Mouse (Mus musculus) A20 (cell line): ENCODE measurements around the gene Arl4a.

Experiments
- DNase-seq: peaks from one replicate; pipeline ENCODE4 v3.0.0-alpha.2; 2011; ENCODE audit warnings: low read depth, low spot score

Arl4a gene

DNA sequence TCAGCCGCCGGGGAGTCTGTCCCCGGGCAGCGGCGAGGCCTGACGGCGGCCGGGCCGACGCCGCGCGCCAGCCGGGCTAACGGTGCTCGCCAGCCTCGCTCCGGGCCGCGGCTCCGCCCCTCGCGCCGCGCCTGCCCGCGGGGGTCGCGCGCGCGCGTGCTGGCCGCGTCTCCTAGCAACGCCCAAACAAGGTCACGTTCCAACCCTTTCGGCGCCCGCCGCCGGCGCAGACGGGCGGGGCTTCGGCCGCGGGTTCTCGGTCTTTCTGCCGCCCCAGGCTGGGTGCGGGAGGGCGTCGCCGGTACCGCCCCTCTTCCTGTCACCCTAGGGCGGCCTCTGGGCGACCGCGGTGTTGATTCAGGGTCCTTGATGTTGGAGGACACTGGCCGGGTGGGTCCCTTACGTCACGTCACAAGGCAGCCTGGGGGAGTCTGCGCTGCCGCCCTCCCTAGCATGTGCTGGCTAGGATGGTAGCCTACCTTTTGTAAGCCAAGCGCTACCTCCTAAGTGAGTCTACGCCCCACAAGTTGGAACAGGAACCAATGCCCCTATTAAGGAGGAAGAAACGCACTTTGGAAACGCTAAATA is at the start of gene Arl4a:
Gene Arl4a, minus strand, starts transcription at position 150 of the 588 bp plus-strand sequence.
- peak; percentile 95 for DNase-seq

DNA sequence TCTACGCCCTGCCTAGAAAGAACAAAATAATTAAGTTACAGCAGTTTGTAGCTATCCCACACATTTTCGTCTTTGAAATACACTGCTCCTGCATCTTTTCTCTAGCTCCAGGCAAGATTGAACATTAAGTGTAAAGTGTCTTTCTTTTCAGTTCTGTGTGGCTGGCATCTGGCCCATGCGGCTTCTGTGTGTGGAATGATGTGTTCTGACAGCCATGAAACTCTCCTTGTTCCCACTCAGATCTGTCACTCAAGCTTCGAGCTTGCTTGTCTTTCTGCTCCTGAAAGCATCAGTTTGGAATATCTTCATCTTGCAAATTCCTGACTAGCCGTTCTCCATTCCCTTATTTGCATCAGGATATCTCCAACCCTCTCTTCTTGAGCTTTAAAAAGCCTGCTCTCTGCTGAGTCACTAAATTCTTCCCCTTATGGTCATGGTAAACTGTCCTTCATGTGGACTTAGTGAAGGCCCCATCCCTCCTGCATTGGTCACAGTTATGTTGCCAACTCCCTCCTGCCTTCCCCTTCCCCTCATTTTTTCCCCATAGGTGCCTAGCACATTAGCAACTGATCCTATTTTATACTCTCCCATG is 48.0 kb upstream of the Arl4a start:
- DNase-seq: no peak

DNA sequence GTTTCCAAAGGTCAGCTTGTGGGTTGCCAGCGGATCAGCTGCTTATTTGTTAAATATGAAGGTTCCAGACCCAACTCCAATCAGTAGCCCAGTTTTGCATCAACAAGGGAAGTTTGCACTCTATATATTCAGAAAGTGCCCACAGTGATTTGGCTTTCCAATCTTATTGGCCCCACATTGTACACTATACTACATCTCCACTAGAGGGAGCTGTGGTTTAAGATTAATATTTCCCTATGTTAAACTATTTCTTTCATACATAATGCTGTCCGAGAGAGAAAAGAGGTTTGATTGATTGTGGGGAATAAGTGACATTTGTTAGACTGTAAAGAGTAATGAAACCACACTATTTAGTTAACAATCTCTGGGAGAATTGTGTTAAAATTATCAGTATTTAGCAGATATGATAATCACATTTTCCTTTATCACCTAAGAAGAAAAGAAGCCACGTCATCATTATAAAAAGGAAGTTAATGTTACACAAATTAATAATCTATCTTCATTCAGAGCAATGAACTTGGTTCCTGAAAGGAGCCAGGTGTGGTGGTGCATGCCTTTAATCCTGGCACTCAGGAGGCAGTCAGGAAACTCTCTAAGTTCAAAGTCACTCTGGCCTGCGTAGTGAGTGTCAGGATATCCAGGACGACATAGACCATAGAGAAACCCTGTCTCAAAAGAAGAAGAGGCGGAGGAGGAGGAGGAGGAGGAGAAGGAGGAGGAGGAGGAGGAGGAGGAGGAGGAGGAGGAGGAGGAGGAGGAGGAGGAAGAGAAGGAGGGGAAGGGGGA is 44.8 kb upstream of the Arl4a start:
- peak; percentile 46 for DNase-seq

DNA sequence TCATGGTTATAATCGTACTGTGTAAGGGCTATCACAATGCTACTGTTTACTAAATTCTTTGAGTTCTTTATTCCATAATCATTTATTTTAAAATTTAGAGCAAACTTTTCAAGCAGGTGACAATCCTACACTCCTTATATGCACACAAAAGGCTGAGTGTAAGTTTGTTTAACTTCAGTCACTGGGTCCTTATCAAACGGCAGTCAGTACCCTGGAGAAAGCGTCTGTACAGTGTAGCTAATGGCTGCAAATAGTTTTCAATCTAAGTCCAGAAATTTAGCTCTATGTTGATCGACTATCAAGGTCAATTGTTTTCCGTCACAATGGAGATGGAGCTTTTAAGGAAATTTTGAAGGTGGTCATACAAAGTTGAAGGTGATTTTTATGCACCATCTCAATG is 44.2 kb upstream of the Arl4a start:
- DNase-seq: no peak

DNA sequence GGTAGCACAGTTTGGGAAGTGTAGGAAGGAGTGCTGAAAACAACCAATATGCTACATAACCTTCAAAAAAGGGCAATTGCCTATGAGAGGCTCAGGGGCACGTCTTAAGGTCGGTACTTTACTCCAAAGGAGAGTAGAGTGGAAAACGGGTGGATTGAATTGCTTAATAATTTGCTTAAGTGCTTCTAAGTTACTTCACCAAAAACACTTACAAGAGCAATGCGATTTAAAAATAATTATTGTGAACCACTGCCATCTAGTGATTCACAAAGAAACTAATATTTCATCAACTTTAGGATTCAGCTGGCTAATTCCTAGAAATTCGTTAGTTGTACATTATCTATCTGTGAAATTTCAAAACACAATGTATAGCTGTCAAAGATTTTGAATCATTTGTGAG is 35.8 kb upstream of the Arl4a start:
- DNase-seq: peak; percentile 38

DNA sequence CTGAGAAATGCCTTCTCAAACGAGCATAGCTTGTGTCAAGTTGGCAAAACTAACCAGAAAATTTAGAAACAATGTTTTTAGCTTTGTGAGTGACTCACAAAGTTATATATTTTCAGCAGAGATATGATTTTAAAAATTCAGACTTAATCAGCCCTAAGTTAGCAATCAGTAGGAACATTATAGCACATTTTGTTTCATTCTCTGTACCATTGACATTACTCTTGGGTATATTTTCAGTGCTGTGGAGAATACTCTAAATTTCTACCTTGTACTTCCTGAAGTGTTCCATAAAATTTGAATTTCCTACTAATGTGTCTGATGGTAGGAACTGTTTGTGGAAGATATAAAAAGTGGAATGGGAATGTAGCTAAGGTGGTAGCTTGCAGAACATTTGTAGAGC is 9.2 kb upstream of the Arl4a start:
- DNase-seq: no peak

DNA sequence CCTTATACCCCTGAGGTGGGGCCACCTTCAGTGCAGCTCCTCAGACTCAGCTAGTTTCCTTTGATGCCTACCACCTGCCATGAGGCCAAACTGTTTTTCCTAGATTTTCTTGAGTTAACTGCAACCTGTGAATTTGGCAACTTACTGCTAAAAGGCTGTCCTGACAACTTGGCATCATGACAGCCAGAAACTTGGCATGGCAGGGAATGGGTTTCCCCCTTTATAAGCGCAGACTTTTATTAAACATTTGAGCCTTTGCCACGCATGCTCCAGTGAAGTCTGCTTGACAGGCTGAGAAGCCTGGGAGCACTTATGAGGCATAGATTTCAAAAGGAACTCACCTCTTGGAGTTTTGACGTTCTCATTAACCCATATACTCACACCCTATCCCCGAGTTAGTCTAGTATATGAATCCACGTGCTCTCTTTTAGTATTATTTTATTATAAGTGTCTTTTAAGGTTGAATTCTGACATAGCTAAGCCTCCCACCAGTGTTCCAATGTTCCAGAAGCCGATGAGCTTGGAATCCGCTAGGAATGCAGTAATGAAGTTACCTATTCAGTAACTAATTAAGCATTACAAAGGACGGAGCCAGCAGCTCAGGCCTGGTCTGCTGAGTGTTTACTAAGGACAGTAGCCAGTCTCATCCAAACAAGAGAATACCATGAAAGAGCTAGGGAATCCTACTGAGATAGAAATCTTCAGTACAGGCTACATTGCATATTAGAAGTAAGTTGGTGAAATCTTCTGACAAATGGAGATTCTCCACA is 6.2 kb upstream of the Arl4a start:
- no peak for DNase-seq

DNA sequence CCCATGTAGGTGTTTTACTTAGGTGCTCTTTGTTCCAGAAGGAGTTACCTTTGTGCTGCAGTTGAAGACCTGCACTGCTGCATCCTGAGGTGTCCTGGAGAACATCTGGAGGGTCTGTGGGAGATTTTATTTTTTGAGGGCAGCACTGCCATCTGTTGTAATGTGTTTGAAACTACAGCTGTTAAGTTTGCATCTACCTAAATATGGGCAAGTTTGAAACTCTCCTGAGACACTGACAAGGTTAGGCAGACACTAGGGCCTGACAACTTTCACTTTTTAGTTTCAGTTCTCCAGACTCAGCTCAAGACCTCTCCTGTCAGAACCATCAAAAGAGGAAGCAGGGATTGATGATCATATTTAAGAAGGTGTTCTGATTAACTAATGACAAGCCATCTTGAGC is 2.2 kb upstream of the Arl4a start:
- DNase-seq: peak; percentile 87

DNA sequence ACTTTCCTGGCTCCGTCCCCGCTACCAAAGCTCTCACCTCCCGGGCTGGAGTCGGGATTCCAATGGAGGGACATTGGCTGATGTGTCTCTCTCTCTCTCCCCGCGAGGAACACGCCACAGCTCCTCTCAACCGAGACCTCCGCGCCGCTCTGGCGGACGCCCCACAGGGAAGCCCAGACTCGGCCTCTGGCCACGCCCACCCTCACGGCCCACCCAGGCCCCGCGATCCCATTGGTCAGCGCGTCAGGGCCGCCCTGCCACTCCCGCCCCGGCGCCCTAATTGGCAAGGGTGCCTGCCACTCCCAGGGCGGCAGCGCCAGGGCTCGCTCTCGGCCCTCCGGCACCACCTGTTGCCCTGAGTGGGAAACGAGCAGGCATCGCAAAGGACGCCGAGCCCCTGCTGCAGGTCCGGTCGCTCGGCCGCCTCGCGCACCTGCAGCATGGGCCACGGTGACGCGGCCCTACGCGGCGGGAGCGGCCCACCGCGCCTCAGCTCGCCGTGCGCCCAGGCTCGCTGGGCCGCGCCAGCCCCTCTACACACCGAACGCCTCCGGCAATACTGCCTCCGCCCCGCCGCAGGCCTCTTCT is 505 bp downstream of the Arl4a start:
- peak; percentile 97 for DNase-seq

DNA sequence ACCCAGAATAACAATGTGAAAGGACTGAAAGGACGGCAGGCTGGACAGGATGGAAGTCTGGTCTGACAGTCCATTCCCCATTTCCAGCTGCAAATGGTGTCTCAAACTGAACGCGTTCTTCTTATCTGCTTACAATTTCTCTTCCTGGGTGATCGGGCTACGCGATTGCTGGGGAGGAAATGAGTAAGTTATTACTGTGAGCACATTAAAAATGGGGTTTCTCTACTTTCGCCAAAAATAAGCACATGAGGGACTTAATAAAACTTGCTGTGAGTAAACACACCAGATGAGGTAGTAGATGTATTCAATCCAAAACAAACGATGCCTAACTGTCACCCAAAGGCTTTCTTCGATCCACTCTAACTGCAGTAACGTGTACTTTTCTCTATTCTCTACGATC is 1.2 kb downstream of the Arl4a start:
- peak; percentile 68 for DNase-seq

DNA sequence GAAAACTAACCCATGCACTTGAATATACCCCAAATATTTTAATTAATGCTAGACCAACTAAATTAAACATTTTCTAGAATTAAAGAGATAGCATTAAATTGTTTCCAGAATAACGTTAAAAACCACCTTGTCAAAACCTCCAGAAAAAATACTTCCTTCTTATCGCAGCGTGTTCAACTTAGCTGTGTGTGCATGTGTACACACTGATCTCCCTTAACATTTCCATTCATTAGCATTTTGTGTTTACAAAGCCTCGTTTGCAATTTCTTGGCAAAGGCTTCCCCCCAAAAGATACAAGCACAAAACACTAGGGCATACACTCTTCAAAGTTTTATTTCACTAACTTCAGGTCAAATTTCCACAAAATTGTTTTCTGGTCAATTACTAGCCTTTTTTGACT is 2.3 kb downstream of the Arl4a start:
- no peak for DNase-seq

DNA sequence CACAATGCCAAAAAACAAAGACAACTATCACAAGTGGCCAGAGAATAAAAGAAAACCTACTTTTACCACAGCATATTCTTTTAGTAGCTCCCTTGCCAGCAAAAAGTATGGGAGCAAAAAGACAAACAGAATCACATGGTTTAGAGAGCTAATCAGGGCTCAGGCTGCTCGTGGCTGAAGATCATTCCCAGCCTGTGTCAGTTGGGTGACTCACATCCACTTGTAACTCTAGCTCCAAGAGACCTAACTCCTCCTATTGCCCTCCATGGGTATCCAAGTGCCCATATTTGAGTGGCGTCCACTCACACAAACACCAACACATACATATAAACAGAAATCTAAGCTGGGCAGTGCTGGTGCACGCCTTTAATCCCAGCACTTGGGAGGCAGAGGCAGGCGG is 8.6 kb downstream of the Arl4a start:
- DNase-seq: no peak

DNA sequence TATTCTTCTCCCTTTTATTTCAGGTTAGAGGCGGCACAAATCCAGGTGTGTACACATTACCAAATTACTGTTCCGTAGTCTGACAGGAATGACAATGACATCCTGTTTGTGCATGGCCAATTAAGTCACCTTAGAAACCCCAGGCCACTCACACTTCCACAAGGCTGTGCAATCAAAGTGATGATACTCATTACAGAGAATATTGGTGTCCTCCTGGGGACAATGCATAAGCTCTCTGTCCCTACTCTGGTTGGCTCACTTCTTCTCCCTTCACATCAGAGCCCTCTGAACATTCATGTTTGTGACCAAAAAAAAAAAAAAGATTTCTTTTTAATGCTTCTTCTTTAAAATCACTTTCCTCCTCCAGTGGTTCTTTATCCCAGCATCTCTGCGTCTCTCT is 10.0 kb downstream of the Arl4a start:
- DNase-seq: no peak

DNA sequence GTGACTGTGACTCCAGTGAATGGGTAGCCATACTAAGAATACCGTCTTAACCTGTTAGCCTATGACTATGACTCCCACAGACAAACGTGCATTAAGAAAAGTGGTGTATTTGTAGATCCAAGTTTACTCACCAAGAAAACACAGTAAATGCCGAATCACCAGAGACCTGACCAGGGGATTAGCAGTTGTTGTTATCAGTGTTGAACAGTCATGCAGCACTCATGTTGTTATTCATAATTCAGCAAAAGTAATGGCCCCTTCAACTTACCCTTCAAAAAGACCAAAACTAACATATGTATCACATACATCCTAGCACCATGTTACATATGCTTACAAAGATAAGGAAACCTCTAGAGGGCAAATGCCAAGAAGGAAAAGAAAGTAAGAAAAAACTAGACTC is 10.4 kb downstream of the Arl4a start:
- DNase-seq: no peak

DNA sequence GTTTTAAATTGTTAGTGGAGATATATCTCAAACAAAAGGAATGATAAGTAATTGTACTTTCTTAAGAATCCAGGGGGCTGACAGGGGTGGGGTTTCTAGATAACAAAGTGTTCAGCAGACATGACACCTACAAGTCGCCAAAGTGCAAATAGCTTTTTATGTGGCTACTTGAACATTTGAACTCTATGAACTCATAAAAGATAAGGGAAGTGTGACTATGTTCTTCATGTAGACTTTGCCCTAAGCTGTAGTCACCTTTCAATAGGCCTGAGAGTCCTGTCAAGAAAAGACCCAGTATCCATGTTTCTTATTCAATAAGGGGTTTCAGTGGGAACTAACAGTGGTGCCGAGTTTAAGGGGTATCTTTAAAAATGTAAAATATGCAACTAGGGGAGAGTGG is 13.9 kb downstream of the Arl4a start:
- no peak for DNase-seq

DNA sequence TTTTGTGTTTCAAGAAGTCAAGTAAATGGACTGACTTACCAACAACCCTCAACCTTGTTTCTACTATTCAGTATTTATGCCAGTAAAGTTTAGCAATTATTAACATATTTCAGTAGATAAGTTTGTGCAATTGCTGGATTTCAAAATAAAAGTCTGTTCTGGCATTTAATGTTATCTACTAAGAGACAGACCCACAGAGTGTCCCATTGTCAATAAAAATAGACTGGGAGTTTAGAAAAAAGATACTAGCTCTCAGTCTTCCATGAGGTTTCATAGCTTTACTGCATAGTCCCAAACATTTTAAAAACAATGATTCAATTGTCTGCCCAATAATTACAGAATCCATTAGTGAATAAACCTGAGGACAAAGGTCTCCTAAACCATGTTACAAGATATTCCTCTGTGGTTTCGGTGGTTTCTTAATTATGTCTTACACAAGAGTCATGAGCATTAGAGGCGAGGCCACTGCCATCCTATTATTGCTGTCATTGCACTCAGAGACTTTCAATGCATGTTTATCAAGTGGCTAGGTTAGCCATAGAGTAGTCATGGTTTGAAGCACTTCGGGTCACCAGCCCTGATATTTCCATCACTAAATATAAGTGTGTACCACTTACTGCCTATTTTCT is 14.7 kb downstream of the Arl4a start:
- DNase-seq: no peak

DNA sequence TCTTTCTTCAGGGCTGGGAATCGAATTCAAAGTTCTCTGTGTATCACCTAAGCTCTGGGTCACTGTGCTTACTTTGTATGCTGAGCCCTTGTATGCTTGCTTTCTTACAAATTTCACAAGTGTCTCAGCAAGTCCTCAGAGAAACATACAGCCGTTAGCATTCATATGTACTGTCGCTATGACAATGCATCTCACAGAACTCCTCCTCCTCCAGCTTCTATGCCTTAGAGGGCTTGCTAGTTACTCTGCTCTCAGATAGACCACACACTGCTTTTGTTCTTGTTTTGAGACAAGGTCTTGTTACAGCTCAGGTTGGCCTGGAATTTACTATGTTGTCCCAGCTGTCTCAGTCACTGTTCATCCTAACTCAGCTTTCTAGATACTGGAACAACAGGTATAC is 15.5 kb downstream of the Arl4a start:
- no peak for DNase-seq

DNA sequence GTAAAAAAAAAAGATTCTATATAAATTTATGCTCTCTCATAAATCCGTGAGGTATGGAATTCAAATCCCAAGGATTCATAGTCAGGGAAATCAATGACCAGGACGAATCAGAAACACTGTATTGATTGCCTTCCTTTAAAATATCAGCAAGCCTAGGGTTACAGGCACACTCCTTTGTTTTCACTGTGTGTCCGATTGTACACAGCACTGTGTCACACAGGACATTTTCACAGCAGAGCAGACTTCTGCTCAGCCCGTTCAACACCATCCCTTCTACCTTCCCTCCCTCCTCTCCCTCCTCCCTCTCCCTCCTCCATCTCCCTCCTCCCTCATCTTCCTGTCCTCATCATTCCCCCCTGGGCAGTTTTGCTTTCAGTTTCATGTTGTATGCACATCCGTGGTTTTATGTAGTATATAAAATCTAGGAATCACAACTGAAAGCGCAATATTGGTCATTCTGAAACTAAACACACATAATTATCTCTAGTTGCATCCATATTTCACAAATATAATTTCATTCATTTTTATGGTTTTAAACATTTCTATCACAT is 19.8 kb downstream of the Arl4a start:
- DNase-seq: no peak

DNA sequence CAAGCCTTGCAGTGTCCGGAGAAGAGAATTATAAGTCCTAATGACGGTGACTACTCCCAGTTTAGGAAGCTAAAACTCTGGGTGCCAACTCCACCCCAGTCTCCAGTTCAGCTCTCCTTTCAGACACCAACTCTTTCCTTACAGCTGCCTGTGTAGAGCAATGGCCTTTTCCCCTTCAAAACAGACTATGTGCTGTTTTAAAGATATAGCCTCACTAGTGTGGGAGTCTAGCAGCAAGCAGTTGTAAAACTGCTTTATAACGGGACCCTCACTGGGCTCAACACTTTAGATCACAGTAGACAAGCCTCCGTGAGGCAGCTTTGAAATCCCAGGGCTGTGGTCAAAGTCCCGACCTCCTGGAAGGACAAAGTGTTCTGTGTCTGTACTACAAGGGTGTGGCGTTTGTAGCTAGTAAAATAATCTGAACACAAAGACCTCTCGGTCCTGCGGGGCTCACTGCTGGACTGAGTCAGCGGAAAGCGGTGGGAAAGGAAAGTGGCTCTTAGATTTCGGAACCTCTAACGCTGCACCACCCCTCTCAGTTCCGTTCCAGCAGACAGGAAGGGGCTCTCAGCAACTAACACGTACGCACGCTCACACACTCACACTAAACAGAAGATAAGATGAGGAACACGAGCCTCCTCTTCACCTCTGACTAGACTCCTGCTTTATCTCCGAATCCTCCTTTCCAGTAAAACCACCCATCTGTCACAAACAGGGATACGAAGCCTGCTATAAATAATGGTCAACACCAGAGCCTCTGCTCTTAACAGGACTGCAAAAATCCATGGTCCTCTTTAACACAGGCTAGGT is 21.0 kb downstream of the Arl4a start:
- DNase-seq: no peak

DNA sequence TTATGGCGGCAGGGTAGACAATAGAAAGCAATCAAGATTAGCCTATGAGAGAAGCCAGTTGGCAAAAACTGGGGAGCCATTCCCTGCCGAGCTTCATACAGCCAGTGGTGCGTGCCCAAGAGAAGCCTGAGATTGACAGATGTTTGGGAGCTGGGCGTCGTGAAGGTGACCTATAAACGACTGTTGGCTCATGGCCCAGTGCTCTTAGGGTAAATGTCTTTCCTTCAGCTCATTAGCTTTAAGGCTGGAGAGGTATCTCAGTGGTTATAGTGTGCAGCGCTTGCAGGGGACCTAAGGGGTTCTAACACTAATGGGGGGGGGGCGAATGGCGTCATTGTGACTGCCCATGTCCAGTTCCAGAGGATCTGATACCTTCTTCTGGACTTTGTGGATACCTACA is 21.8 kb downstream of the Arl4a start:
- no peak for DNase-seq
